Mouse (Mus musculus): ENCODE results near the gene Tmem209. TPM values are rescaled to one million over a fixed set of nuclear protein-coding genes. Genes with fewer than 3 reads are reported as not detected.

Gene Tmem209
- polyA plus RNA-seq, 1 experiment from 2014 or later = 44.1 TPM

DNA sequence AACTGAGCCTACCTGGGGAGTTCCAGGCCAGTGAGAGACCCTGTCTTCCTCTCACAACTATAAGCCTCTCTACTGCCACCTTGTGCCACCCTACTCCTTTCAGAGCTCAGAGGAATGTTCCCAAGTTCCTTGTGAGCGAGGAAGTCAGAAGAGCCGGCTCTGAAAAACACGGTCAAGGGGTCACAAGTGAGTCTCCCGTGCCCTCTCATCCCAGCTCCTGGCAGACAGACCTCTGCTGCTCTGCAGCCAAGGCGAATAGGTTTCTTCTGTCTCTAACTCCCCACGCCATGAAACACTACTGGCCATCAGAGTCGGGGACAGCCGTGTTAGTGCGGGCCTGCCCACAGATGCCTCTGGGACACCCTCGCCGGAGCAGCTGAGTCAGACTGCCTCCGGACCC lies 40.9 kb downstream of the Tmem209 start:
- H3K4me1 ChIP-seq (ENCODE audit: control insufficient read depth, insufficient read depth, low read length) = no peaks in the 10 kb centered on the region
- no peaks in the 10 kb centered on the region for H3K36me3 ChIP-seq (replicated peaks; ENCODE audit: control insufficient read depth, insufficient read depth, low read depth, low read length)
- no peak overlapping the region for H3K4me3 ChIP-seq (ENCODE audit: low read depth, low read length)
- H3K4me2 ChIP-seq (ENCODE audit: low read depth, low read length) = no peak overlapping the region
- no peaks in the 10 kb centered on the region for H3K27me3 ChIP-seq (ENCODE audit: control insufficient read depth, insufficient read depth, low read length)
- WGBS = 58% methylated on average over 12 of the region's 12 CpGs
- H3K27ac ChIP-seq (replicated peaks; ENCODE audit: low read depth, low read length) = no peak overlapping the region
- no peaks in the 10 kb centered on the region for H3K9me3 ChIP-seq (replicated peaks; ENCODE audit: control insufficient read depth, low read length)
- DNase-seq (ENCODE audit: low spot score) = peak; percentile 63
- no peak for ATAC-seq (replicated peaks; ENCODE audit: insufficient number of reproducible peaks, low FRiP score, low TSS enrichment, low read depth)
- H3K9ac ChIP-seq (replicated peaks; ENCODE audit: low read length) = peak overlapping the region; percentile 27

DNA sequence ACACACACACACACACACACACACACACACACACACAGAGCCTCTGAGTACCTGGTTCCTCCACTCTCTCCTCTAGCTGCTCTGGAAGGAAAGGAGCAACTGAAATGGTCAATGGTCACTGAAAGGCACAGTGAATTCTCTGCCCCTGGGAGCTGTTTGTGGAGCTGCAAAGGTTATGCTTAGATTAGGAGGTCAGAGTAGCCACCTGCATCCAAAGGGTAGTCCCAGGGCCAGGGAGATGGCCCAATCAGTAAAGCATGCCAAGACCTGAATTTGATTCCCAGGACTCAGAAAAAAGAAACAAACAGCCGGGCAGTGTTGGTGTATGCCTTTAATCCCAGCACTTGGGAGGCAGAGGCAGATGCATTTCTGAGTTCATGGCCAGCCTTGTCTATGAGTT lies 41.5 kb downstream of the Tmem209 start:
- H3K4me1 ChIP-seq (ENCODE audit: control insufficient read depth, insufficient read depth, low read length) = no peaks in the 10 kb centered on the region
- H3K36me3 ChIP-seq (replicated peaks; ENCODE audit: control insufficient read depth, insufficient read depth, low read depth, low read length) = no peaks in the 10 kb centered on the region
- no peak overlapping the region for H3K27ac ChIP-seq (replicated peaks; ENCODE audit: low read depth, low read length)
- no peak overlapping the region for H3K4me3 ChIP-seq (ENCODE audit: low read depth, low read length)
- DNase-seq (ENCODE audit: low spot score) = no peak
- H3K9ac ChIP-seq (replicated peaks; ENCODE audit: low read length) = no peak overlapping the region
- no peaks in the 10 kb centered on the region for H3K27me3 ChIP-seq (ENCODE audit: control insufficient read depth, insufficient read depth, low read length)
- H3K4me2 ChIP-seq (ENCODE audit: low read depth, low read length) = no peak overlapping the region
- 60% methylated on average over 1 of the region's 1 CpGs for WGBS
- H3K9me3 ChIP-seq (replicated peaks; ENCODE audit: control insufficient read depth, low read length) = no peaks in the 10 kb centered on the region
- no peak for ATAC-seq (replicated peaks; ENCODE audit: insufficient number of reproducible peaks, low FRiP score, low TSS enrichment, low read depth)

DNA sequence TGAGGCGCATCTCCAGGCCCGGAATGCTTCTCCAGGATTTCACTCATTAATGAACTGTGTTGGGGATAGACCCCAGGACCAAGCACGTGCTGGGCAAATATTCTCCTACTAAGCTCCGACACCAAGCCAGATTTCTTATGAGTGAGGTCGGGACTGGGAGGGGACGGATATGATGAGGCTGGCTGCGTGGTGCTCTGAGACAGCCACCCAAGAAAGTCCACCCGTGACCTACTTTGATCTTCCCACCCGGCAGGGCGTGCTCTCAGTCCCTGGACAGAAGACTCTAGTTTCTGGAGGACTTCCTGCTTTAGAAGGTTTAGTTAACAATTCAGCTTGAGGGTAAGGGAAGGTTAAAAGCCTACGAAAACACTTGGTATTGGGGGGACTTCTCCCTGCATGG lies 44.0 kb downstream of the Tmem209 start:
- no peak overlapping the region for H3K4me3 ChIP-seq (ENCODE audit: low read depth, low read length)

DNA sequence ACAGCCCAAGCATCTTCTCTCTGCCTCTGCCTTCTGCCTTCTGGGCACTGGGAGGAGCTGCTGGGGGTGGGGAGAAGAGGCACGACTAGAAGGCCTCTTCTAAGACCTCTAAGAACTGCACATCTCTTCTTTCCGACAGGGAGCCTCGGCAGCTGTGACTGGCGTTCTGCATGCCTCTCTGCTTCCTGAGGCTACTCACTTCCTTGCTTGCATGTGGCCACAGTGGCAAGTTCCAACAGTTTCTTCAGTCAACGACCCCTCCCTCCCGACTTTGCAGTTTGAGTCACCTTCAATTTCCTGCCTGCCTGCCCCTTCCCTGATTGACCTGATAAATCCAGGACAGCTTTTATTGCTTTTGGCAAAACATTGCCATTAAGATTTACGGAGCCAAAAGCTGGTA lies 46.8 kb downstream of the Tmem209 start:
- H3K27me3 ChIP-seq (ENCODE audit: control insufficient read depth, insufficient read depth, low read length) = no peaks in the 10 kb centered on the region
- 20% methylated on average over 7 of the region's 7 CpGs for WGBS
- H3K9ac ChIP-seq (replicated peaks; ENCODE audit: low read length) = peak overlapping the region; percentile 32; the same call in 1 of the 2 replicates
- H3K9me3 ChIP-seq (replicated peaks; ENCODE audit: control insufficient read depth, low read length) = no peaks in the 10 kb centered on the region
- no peak overlapping the region for H3K4me3 ChIP-seq (ENCODE audit: low read depth, low read length)
- no peak for DNase-seq (ENCODE audit: low spot score)
- no peak overlapping the region; the same call in 1 of the 2 replicates for H3K27ac ChIP-seq (replicated peaks; ENCODE audit: low read depth, low read length)
- ATAC-seq (replicated peaks; ENCODE audit: insufficient number of reproducible peaks, low FRiP score, low TSS enrichment, low read depth) = no peak
- H3K36me3 ChIP-seq (replicated peaks; ENCODE audit: control insufficient read depth, insufficient read depth, low read depth, low read length) = no peaks in the 10 kb centered on the region
- peaks cover 19% of the 10 kb centered on the region for H3K4me1 ChIP-seq (ENCODE audit: control insufficient read depth, insufficient read depth, low read length)
- H3K4me2 ChIP-seq (ENCODE audit: low read depth, low read length) = no peak overlapping the region

More for the DNA sequence above, 44.0 kb downstream of the Tmem209 start:
- Histone ChIP-seq H3K27ac (replicated peaks; ENCODE audit: low read depth, low read length) (no peak overlapping the region), H3K4me2 (ENCODE audit: low read depth, low read length) (no peak overlapping the region), H3K27me3 (ENCODE audit: control insufficient read depth, insufficient read depth, low read length) (no peaks in the 10 kb centered on the region), H3K9me3 (replicated peaks; ENCODE audit: control insufficient read depth, low read length) (no peaks in the 10 kb centered on the region), H3K4me1 (ENCODE audit: control insufficient read depth, insufficient read depth, low read length) (peaks cover 11% of the 10 kb centered on the region), H3K36me3 (replicated peaks; ENCODE audit: control insufficient read depth, insufficient read depth, low read depth, low read length) (no peaks in the 10 kb centered on the region), H3K9ac (replicated peaks; ENCODE audit: low read length) (no peak overlapping the region)
- no peak for DNase-seq (ENCODE audit: low spot score)
- ATAC-seq (replicated peaks; ENCODE audit: insufficient number of reproducible peaks, low FRiP score, low TSS enrichment, low read depth) = no peak
- WGBS = 88% methylated on average over 11 of the region's 11 CpGs

DNA sequence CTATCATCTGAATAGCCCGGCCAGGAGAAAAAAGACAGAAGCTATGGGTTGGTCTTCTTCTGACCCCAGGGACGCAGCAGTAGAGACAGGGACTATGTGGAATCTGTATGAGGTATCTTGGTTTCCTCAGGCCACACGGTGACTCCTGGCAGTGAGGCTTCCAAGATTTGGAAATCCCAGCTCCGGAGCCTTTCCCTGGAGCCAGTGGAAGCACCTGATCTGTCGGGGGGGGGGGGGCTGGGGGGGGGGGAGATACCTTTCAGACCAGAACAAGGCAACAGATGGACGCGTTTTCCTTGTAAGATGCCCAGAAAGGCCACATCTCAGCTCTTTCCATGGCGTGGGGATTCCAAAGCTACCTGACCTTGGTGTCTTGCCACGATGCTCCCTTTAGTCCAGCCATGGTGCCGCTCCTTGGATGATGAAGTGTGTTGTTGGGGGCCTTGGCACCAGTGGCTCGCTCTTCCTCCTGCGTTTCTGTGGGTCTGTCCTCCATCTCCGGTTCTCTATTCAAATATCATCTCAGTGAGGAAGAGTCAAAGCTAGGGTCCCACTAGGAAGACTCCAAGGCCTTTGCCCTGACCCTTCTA lies 47.7 kb downstream of the Tmem209 start:
- DNase-seq (ENCODE audit: low spot score) (no peak), ATAC-seq (replicated peaks; ENCODE audit: insufficient number of reproducible peaks, low FRiP score, low TSS enrichment, low read depth) (no peak)
- H3K9me3 ChIP-seq (replicated peaks; ENCODE audit: control insufficient read depth, low read length) = no peaks in the 10 kb centered on the region
- H3K27me3 ChIP-seq (ENCODE audit: control insufficient read depth, insufficient read depth, low read length) = no peaks in the 10 kb centered on the region
- WGBS = 87% methylated on average over 12 of the region's 13 CpGs
- no peak overlapping the region for H3K9ac ChIP-seq (replicated peaks; ENCODE audit: low read length)
- H3K4me3 ChIP-seq (ENCODE audit: low read depth, low read length) = no peak overlapping the region
- H3K27ac ChIP-seq (replicated peaks; ENCODE audit: low read depth, low read length) = peak overlapping the region; percentile 95; the same call in 1 of the 2 replicates
- no peak overlapping the region for H3K4me2 ChIP-seq (ENCODE audit: low read depth, low read length)
- no peaks in the 10 kb centered on the region for H3K36me3 ChIP-seq (replicated peaks; ENCODE audit: control insufficient read depth, insufficient read depth, low read depth, low read length)
- H3K4me1 ChIP-seq (ENCODE audit: control insufficient read depth, insufficient read depth, low read length) = peaks cover 19% of the 10 kb centered on the region

DNA sequence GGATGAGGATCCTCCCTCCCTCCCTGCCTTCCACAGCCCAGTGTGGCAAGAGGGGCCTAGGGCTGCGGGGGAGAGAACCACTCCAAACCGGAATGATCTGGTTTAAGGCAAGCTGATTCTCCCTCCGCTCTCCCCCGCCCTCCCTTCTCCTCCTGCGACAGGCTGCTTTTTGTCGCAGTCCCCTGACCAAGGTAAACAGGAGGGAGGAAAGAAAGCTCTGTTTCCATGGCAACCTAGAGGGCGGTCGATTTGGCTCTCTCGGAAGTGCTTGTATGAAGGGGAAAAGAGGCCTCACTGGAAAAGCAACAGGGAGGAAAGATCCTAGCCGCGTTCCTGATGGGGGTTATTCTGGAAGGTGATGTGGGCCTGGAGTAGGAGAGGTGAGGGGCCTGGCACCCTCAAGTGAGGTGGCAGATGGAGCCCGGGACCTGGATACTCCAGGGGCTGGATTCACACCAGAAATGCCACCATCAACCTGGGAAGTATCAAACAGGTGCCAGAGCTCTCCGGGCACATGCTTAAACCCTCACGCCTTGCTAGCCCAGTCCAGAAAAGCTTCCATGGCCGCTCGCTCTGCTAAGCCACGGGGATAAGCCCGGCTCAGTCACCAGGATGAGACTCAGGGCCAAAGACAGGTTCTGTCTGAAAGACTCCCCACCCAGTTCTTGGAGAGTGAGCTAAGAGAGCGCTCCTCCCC lies 48.7 kb downstream of the Tmem209 start:
- Histone ChIP-seq H3K4me3 (ENCODE audit: low read depth, low read length) (no peak overlapping the region), H3K27ac (replicated peaks; ENCODE audit: low read depth, low read length) (peak overlapping the region; percentile 95), H3K9me3 (replicated peaks; ENCODE audit: control insufficient read depth, low read length) (no peaks in the 10 kb centered on the region), H3K9ac (replicated peaks; ENCODE audit: low read length) (peak overlapping the region; percentile 85), H3K27me3 (ENCODE audit: control insufficient read depth, insufficient read depth, low read length) (no peaks in the 10 kb centered on the region), H3K36me3 (replicated peaks; ENCODE audit: control insufficient read depth, insufficient read depth, low read depth, low read length) (no peaks in the 10 kb centered on the region), H3K4me1 (ENCODE audit: control insufficient read depth, insufficient read depth, low read length) (peaks cover 19% of the 10 kb centered on the region), H3K4me2 (ENCODE audit: low read depth, low read length) (peak overlapping the region; percentile 25; the same call in 1 of the 2 replicates)
- ATAC-seq (replicated peaks; ENCODE audit: insufficient number of reproducible peaks, low FRiP score, low TSS enrichment, low read depth) (peak; percentile 87), DNase-seq (ENCODE audit: low spot score) (peak; percentile 98)
- WGBS = 12% methylated on average over 18 of the region's 19 CpGs

DNA sequence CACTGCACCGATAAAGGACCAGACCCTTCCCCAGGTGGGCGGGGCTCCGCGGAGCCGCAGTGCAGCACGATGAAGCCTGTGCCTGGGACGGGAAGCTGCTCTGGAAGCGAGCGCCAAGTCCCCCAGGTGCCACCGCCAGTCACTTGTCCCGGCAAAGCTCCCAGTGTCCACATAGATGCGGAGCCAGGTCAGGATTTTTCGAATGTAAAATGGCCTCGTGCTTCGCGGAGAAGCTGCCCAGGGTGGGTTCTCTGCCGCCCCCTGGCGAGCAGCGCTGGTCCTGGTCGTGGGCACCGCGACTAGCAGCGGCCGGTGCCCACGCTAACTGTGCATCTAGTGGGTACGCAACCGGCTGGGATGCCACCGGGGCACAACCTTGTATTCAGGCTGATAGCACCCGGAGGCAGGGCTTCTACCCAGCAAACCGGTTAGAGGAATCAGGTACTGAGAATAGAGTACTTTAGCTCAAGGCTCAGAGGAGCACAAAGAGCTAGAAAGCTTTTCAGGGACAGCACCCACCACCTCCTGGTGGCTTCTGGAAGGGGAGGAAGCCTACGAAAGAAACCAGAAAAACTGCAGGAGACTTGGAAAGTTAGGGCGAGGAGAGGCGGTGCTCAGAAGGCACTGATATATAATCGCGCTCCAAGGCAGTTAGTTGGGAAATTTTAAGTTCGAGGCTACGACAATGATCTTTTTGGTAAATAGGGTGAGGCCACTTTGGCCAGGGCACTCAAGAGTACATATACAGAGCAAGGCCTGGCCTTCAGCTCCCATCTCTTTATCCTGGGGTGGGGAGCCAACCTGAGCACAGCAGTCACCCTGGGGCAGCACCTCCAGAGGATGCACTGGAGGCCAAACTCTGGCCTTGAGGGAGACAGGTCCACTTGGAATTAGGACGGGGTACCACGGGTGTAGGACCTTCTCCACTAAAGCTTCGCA lies 49.5 kb downstream of the Tmem209 start:
- peak overlapping the region; percentile 69 for H3K4me2 ChIP-seq (ENCODE audit: low read depth, low read length)
- H3K9ac ChIP-seq (replicated peaks; ENCODE audit: low read length) = peak overlapping the region; percentile 85
- H3K27me3 ChIP-seq (ENCODE audit: control insufficient read depth, insufficient read depth, low read length) = no peaks in the 10 kb centered on the region
- no peaks in the 10 kb centered on the region for H3K9me3 ChIP-seq (replicated peaks; ENCODE audit: control insufficient read depth, low read length)
- ATAC-seq (replicated peaks; ENCODE audit: insufficient number of reproducible peaks, low FRiP score, low TSS enrichment, low read depth) (no peak; the same call in 1 of the 2 replicates), DNase-seq (ENCODE audit: low spot score) (peak; percentile 86)
- no peaks in the 10 kb centered on the region for H3K36me3 ChIP-seq (replicated peaks; ENCODE audit: control insufficient read depth, insufficient read depth, low read depth, low read length)
- peak overlapping the region; percentile 36 for H3K4me3 ChIP-seq (ENCODE audit: low read depth, low read length)
- 4% methylated on average over 40 of the region's 40 CpGs for WGBS
- peak overlapping the region; percentile 95 for H3K27ac ChIP-seq (replicated peaks; ENCODE audit: low read depth, low read length)
- peaks cover 19% of the 10 kb centered on the region for H3K4me1 ChIP-seq (ENCODE audit: control insufficient read depth, insufficient read depth, low read length)
